Mouse (Mus musculus) B cell, adult 2 months (primary cell): ENCODE data around the gene Fam3b.

ENCODE experiments used
- DNase-seq, 2 experiments: peaks; one replicate each; pipeline ENCODE4 v3.0.0; 2022

Gene Fam3b

DNA sequence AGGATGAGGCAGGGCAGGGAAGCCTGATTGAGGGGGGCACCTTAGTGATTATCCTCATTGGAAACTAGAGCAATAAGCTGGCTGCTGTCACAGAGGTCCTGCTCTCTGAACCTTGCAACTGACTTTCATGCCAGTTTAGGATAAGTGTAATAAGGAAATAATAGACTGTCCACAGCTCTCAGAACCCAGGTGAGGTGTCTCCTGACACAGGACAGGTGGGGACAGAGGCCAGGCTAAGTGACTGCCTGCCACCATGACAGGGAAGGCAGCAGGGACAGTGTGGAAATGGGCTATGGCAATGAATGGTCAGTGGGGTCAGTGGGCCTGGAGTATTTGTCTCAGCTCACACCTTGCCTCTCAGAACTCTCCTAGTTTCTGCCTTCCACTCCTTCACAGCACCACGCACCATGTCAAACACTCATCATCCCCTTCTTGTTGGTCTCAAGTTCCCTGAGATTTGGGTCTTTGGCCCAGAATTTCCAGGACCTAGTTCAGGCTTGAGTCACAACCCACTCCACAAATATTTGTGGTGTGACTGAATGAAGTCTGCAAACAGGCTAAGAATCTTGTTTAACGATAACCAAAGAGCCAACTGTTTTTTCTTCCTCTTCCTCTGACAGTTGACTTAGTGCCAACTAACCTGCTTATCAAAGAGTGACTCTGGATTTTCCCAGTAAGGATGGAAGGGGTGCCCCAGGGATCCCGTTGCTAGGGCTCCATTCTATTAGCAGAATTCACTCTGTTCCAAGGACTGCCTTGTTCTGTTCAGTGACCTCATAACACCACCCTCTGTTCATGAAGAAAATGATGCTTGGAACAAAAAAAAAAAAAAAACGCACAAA, at the start of gene Fam3b:
Gene Fam3b (minus strand): TSS at position 718 of the 842 bp plus-strand sequence.
- no peak for DNase-seq

DNA sequence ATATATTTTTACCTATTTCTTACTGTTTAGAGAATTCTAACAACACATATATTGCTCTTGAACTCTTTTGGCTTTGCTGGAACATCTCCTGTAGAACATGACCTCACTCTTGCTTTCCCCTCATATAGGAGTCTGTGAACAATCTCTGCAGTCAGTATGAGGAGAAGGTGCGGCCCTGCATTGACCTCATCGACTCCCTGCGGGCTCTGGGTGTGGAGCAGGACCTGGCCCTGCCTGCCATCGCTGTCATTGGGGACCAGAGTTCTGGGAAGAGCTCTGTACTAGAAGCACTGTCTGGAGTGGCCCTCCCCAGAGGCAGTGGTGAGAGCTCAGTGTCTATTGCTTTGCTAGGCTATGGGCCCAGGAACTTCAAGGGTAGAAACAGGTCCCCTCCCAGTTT, 29.7 kb upstream of the Fam3b start:
- no peak for DNase-seq

DNA sequence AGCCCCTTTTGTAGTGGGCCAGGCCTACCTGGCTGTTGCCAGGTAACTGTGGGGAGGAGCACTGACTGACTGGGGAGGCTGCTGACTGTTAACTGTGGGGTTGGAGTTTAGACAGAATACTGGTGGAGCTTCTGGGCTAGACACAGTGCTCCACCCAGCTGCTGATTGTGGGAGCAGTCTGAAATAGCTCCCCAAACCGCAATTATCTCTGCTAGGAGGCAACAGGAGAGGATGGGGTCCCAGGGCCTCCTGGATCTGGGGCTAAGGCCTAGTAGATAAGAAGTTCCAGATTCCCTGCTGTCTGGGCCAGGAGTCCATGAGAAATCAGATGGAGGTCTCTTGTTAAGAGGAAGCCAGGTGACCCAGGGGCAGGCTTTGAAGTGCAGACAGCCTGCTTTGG, 22.2 kb upstream of the Fam3b start:
- DNase-seq, result no peak

- DNase-seq, result peak; percentile 64 to 65
These were observed 21.3 kb upstream of the Fam3b start for GRCm38 (mm10) chr16:97535808-97536413.

DNA sequence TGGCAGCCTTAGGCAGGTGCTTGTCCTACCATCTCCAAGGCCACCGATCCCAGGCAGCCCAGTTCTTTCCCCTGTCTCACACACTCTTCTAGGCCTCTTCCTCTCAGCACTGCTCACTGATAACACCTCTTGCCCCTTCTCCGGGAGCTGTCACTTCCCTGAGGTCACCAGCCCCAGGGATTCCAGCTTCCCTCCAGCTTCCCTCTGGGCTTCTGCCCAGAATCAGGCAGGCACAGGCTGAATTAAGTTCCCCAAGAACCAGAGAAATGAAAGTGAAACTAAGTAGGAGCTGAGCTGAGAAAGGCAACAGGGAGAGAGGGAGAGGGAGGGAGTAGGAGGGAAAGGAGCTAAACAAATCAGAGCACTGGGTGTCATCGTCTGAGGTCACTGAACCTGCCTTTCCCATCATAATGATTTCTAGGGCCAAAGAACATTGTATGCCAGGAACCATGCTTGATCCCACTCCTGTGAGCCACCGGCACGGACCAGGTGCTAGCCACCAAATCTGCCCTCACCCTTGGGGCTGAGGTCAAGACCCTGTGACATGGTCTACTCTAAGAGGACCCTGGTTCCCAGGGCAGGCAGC, 20.4 kb upstream of the Fam3b start:
- peak; percentile 22 to 23 for DNase-seq

- DNase-seq, result no peak
These were observed 19.8 kb upstream of the Fam3b start for GRCm38 (mm10) chr16:97534448-97534847.

DNA sequence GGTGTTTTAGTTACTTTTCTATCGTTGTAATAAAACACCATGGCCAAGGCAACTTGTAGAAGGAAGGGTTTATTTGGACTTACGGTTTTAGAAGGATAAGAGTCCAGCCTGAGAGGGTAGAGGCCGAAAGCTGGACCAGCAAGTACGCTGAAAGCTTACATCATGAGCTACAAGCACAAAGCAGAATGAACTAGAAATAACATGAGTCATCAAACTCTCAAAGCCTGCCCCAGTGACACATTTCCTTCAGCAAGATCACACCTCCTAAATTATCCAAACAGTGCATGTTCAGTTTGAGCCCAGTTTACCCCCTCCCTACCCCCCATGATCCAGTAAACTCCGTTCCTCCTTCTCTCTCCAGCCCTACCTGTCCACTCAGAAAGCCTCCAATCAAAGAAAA, 19.1 kb upstream of the Fam3b start:
- DNase-seq, result no peak

DNA sequence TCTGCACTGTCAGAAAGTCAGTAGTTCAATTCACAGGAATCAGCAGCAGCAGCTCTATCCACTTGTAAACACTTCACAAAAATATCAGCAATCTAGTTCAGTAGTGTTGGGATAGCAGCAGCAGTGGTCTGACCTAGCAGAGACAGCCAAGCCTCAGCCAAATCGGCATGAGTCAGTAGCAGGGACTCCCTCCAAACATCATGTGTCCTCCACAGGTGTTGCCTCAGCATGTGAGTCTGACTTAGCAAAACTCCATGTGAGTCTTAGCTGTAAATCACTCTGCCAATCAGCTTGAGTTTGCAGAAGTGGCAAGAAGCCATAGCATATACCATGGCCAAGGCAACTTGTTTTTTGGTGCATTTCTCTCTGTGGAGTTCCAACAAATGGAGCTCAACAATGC, 18.5 kb upstream of the Fam3b start:
- no peak for DNase-seq

DNA sequence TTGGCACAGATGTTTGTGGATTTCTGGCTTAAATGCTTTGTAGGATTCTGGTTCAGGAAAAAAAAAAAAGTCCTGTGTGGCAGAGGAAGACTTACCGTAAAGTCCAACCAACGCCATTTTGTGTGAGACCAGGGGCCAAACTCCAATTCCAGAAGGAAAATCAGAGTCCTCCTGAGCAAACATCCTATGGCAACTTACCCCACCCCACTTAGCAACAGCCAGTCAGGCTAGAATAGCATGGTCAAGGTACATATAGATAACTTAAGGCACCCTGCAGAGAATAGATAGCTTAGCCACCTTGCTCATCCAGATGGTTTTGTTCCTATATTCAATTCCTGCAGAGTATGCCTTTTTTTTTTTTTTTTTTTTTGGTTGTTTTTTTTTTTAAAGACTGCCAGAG, 14.6 kb upstream of the Fam3b start:
- no peak for DNase-seq

DNA sequence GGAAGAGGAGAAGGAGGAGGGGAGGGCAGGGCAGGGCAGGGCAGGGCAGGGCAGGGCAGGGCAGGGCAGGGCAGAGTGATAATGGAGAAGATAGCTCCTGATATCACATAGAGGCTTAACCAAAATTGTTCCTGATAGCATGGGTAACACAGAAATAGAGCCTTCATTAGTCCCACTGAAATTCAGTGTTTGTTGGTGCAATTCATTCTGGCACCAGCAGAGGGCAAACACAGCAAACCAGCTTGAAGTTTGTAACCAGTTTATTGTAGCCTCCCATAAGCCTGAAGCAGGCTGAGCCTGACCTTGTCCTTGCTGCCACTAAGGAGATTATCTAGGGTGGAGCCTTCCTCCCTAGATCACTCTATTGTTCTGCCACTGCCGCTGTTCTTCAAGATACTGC, 8.4 kb upstream of the Fam3b start:
- DNase-seq, result peak; percentile 35 to 47

DNA sequence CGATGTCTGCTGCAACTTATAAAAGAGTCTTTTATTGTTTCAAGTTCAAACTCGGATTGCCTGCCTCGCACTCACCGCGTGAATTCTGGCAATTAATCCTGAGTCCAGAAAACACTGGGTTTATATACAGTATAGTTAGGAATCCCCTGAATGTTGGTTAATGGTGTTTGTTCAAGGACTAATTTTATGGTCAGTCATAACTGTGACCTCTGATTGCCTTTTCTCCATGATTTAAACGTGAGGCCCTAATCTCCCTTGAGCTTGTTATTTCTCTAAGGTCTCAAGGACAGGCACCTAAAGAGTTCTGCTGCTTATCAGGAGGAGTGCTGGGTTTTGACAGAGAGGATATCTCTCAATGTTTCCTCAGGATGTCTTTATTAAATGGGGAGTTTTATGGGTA, 7.4 kb upstream of the Fam3b start:
- DNase-seq, result no peak

DNA sequence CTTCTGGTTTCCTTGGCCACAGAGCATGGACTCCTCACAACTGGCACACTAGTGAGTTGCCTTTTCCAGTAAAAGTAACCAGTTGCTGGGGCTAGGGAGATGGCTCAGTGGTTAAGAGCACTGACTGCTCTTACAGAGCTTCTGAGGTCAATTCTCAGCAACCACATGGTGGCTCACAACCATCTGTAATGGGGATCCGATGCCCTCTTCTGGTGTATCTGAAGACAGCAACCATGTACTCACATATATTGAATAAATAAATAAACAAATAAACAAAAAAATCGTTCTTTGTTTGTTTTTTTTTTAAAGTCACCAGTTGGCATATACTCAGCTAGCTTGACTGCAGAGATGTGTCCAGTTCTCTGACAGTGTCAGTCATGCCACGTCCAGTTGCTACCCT, 1.7 kb upstream of the Fam3b start:
- no peak for DNase-seq

DNA sequence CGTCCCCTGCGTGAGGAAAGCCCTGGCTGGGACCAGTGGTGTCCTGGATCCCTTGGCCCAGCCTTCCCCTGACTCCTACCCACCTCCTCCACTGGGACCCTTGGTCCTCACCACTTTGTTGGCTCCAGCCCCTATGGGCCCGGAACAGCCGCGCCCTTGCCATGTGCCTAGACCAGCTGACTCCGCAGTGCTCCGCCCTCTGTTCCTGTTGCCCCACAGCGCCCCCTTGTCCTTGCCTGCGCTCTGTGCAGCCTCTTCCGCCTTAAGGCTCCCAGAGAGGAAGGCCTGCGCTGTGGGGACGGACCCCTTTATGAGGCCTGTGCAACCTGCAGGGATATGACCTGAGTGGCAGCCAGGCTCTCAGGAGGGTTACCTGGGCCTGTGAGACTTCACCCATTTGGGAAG, 2.3 kb downstream of the Fam3b start:
- no peak for DNase-seq

DNA sequence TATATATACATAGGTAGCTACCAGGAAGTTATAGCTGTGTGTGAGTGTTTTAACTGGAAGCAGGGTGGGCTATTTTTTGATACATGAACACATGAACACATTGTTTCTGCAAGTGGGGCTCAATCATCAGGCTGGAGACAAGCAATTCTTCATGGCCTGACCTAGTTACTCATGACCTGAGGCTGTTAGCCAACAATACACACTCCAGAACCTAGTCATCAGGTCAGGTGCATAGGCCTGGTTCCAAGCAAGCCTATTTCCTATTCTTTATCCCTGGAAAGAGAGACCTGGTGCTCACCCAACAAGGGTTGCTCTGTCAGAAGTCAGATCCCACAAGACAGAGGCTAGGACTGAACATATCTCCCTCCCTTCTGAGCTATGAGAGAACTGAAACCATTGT, 3.1 kb downstream of the Fam3b start:
- no peak for DNase-seq

DNA sequence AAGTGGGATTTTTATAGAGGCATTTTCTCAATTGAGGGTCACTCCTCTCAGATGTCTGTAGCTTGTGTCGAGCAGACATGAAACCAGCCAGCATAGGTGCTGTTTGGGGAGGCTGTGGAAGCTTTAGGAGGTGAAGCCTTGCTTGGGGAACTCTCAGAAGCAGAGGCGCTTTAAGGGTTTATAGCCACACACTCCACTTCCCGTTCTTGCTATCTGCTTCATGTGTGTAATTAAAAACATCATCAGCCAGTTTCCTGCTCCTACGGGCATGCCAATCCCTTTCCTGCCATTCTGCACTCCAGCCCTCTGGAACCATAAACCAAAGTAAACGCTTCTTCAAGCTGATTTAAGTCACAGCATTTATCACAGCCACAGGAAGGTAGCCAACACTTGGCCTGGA, 3.8 kb downstream of the Fam3b start:
- DNase-seq, result no peak

DNA sequence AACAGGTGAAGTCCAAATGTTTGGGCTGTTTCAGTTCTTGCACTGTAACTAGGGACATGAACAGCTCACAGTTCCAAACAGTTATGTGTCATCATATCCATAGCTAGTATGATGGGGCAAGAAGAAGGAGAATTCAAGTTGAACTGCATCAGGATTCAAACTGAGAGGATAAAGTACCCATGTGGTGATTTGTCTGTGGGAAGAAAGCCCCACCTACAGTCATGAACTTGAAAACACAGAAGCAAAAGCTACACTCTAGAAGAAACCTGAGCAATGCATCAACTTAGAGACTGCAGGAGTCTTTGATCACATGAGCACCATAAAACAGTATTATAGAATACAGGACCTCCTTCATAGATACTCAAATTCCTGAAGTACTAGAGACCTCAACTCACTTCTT, 6.8 kb downstream of the Fam3b start:
- DNase-seq, result no peak

DNA sequence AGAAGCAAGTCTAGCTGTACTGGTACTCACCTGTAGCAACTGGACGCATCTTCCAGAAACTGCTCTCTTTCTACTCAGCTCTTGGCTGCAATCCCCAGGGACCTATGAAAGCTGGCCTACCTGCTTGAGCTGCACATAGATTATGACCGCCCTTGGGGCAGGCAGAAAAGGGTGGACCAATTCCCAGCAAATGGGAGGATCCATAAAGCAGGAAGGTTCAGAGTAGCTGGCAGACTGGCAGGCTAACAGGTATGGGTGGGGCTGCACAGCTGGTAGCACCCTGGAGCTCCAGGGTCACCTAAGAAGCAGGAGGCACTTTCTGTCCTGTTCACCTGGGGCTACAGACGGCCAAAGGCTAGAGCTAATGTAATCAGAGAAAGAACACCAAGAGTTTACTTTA, 9.8 kb downstream of the Fam3b start:
- no peak for DNase-seq

- DNase-seq, result peak in 1 of 2 experiments; percentile 1
These were observed 10.8 kb downstream of the Fam3b start for GRCm38 (mm10) chr16:97503849-97504248.

DNA sequence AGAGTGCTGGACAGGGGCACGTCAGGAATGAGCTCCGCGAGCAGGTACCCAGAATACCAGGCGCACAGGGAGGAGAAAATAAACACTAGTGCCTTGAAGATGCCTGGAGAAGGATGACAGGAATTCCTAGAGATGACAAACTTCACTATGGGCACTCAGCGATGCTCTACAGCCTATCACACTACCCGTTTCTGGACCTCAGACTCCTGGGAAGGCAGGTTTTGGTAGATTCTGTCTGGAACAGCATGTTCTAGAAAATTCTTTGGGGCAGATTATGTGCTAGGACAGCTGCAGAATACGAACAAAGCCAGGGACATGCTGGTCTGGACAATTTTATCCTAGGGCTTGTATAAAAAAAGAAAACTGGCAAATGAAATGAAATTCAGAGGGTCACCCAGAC, 13.7 kb downstream of the Fam3b start:
- no peak for DNase-seq

- no peak for DNase-seq
These were observed 15.2 kb downstream of the Fam3b start for GRCm38 (mm10) chr16:97499450-97499849.

GRCm38 (mm10) chr16:97498139-97498538, 16.5 kb downstream of the Fam3b start:
- DNase-seq, result no peak

DNA sequence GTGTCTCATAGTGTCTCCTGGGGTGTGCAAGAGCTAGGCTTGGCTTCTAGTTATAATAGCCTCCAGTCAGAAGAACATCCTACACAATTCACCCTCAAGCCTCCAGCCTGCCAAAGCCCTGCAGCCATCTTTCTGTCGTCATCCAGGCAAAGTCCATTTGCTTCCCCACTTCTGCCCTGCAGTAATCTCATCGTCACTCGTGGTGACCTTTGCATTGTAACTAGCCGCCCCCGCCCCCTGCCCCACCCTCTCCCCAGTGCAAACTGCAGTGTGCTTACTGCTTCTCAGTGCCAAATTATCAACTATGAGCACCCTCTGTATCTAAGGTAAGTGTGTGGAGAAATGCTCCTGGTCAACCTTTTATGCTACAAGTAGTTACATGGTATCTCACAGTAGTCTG, 16.9 kb downstream of the Fam3b start:
- no peak for DNase-seq

GRCm38 (mm10) chr16:97496026-97496425, 18.6 kb downstream of the Fam3b start:
- no peak for DNase-seq

DNA sequence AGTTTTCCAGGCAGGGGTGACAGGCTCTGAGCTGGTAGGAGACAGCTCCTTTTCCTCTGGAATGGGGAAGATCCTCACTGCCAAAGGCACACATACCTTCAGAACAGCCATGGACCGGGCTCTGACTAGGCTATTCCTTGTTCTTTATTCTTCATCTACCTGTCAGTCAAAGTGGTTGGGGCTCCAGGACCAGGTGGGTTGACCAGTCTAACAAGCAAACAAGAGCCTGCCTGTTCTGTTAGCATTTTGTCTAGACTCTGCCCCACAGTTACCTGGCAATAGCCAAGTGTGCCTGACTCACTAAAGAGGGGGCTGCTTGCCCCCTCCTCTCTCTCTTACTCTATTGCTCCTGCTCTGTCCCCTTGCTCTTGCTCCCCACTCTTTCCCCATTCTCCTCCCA, 22.2 kb downstream of the Fam3b start:
- DNase-seq, result no peak
